Mouse (Mus musculus): ENCODE data around the gene Prkcsh.

The Prkcsh gene

DNA sequence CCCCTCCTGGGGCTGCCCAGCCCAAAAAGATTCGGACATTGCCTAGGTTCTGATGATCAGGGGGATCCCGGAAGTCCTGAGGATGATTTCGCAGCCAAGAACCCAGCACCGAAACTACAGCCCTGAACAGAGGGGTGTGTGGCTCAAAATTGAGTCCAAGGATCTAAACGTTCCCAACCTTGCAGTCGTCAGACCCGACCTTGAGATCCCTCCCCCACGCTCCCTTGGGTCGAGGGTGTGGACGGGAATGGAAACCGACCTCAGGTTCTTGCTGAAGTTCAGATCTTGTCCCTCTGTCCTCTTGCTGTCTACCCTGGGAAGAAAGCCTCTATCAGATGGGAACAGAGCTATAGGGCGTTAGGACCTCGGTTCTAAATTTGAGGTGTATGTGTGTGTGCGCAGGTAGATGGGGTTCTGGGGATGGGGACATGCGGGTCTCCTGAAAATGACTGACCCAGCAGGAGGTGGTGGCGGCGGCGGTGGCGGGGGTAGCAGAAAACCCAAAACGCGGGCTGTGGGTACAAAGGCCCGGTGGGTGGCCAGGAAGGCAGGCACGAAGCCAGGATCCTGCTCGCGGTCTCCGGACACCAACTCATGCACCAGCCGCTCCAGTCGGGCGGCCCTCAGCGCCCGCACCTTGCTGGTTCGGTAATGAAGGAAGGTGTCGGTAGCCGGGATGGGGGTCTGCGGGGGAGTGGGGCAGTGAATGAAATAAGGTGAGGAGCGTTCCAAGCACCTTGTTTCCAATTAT is 14.8 kb upstream of the Prkcsh start:
- DNase-seq, result no peak

DNA sequence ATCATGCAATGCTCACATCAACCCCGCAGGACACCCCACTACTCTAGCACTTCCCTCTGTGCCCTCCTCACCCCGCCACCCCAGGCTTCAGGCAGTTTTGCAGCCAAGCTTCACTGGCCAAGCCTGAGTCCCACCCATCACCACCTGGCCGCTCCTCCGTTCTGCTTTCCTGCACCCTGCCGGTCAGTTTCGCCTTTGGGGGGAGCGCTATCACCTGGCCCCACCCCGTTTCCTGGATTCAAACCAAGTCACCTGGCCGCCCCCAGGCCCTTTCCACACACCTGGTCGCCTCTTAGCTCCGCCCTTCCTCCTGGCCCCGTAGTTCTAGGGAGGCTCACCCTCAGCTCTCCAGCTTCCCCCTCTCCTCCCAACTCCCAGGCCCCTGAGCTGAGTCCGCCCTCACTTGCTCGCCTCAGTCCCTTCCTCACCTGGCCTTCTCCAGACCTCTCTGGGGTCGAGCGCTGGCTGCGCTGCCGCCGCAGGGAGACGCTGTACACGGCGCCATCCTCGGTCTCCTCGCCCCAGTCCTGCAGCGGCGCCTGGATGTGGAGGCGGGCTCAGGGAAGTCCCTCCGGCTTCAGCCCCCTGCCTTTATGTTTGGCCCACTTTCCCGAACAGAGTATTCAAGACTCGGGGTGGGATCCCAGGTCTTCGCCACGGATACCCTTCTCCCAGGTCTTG is 14.0 kb upstream of the Prkcsh start:
- no peak for DNase-seq

DNA sequence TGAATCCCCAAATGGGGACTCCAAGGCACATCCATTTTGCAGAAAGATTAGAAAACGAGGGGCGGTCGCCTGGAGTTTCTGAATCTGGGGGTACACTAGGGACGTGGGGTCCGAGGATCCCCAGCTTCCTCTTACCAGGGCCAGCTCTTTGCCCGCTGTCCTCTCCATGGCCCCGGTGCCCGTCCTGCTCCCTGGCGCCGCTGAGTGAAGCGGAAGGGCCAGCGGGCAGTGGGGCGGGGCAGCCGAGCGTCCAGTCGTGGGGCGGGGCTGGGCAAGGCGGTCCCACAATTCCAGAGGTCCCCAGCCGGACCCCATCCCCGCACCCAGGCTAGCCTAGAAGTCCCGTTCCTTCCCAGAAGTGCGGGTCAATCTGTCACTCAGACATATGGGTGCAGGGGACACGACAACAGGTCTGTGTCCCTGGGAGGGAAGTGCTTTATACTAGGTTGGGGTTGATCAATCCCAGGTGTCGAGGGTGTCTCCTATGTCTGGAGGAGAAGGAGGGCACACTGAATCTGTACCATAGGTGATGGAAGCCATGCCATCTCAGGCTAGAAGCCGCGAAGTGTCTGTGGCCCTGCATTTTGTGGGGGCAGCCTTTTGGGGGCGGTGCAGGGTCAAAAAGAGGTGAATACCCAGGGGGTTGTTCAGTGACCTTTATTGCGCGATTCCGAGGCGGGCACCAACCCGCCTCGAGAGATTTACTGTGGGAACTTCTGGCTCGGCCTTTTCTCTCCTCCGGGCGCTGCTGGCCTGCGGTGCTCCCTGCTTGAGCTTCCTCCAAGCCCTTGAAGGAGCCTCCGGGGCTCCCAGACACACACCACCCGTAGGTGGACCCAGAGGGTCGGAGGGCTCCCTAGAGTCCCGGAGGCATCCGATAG is 13.1 kb upstream of the Prkcsh start, which contains the start of gene Rgl3:
TSS of gene Rgl3 (minus strand) at position 217 of the 881 bp plus-strand sequence.
- peak; percentile 97 for DNase-seq

DNA sequence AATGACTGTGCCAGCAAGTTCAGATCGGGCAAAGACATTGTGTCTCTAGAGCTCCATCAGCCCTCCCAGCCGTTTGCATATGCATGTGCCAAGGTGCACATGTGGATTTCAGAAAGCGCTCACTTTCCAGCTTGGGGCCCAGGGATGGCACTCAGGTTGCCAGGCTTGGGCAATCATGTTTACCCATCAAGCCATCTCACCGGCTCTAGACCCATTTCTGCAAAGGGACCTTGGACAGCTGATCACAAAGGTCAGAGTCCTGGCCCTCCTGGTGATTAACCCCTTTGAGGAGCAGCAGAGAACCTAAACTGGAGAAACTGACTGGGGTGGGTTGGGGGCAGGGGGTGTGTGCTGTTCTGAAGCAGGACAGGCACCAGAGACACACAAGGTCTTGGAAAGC is 10.4 kb upstream of the Prkcsh start:
- no peak for DNase-seq

DNA sequence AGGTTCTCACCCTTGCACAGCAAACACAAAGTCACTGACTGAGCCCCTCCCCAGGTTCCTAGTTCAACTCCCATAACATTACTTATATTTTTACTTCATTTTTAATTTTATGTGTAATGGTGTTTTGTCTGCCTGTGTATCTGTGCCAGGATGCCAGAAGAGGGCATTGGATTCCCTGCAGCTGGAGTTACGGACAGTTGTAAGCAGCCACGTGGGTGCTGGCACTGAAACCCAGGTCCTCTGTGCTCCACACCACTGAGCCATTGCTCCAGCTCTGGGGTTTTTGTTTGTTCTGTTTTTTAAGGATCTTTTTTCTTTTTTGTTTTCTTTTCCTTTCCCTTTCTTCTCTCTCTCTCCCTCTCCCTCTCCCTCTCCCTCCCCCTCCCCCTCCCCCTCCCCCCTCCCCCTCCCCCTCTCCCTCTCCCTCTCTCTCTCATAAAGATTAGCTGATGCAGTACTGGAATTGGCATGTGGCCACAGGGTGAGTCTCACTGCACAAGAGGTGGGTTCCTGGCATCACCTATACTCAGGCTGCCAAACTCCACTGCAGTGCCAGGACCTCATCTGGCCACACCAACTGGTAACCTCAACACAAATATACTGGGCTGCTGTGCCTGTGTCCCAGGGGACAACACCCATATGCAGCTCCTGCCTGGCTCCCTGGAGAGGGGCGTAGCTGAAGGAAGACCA is 6.3 kb upstream of the Prkcsh start:
- DNase-seq, result no peak

GRCm38 (mm10) chr9:22000296-22000695 is 2.3 kb upstream of the Prkcsh start:
- no peak for DNase-seq

GRCm38 (mm10) chr9:22001633-22002032 is 973 bp upstream of the Prkcsh start:
- DNase-seq, result no peak

DNA sequence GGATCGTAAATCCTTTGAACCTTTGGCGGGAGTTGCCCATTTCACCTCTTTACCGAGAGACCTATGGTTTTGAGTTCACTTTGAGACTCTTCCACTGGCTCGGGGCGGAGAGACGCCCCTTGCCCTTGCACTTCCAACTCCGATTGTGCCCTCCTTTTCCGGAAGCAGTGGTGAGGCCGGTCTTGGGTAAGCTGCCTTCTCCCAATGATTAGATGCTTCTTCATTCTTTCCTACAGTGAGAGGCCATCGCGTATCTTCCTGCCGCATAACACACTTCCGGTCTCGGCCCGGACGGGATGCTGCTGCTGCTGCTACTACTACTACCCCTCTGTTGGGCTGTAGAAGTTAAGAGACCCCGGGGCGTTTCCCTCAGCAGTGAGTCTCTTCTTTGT is 553 bp downstream of the Prkcsh start:
- no peak for DNase-seq

DNA sequence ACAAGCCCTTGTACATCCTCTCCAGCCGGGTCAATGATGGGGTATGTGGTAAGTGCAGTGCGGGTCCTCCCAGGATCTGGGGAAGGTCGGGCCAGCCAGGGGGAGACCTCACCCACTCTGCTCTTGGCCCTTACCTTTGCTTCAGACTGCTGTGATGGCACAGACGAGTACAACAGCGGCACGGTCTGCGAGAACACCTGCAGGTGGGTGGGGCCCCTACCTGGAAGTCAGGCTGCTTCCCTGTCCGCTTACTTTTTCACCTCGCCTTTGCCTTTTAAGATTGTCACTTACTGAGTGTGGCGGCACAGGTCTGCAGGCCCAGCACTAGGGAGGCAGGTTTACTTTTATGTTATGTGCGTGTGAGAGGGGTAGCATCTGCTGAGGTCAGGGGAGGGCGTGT is 1.9 kb downstream of the Prkcsh start:
- no peak for DNase-seq

- no peak for DNase-seq
These were observed 8.4 kb downstream of the Prkcsh start for GRCm38 (mm10) chr9:22011055-22011454.

GRCm38 (mm10) chr9:22012731-22013130 is 10.1 kb downstream of the Prkcsh start:
- no peak for DNase-seq

- no peak for DNase-seq
These were observed 13.6 kb downstream of the Prkcsh start for GRCm38 (mm10) chr9:22016245-22016644.

- DNase-seq, result no peak
These were observed 14.7 kb downstream of the Prkcsh start for GRCm38 (mm10) chr9:22017208-22017825.

DNA sequence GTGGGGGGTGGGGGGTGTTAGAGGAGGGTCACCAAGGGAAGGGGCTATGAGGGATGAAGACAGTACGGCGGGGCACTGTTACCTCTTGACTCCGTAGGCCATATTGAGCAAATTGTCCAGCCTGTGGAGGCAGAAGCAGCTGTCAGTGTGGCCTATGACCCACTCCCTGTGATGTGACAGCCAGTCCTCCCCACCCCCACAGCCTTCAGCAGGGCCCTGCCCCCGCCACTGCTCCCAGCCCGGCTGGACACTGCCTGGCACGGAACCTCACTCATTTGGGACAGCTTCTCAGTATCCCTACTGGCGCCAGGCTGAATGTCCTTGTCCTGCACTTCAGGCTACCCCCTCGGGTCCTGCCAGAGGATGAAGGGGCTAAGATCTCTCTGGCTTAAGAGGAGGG is 22.0 kb downstream of the Prkcsh start:
- no peak for DNase-seq

- DNase-seq, result no peak
These were observed 25.9 kb downstream of the Prkcsh start for GRCm38 (mm10) chr9:22028467-22028866.

DNA sequence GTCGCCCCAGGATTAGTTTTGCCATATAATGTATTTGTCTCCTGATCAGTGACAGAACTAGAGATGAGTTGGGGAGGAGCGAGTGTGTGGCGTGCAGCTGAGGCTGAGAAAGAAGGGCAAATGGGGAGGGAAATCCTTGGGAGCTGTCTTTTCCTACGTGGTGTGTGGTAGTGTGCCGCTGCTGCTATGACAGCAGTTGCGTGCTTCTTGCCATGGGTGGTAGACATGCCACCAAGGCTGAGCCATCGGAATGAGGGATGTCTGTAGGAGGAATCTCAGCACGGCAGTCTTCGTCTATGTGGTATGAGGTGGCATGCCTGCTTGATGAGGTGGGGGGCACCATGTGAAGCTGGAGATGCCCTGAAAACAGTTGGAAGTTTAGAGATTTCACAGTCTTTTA is 27.8 kb downstream of the Prkcsh start:
- DNase-seq, result no peak

DNA sequence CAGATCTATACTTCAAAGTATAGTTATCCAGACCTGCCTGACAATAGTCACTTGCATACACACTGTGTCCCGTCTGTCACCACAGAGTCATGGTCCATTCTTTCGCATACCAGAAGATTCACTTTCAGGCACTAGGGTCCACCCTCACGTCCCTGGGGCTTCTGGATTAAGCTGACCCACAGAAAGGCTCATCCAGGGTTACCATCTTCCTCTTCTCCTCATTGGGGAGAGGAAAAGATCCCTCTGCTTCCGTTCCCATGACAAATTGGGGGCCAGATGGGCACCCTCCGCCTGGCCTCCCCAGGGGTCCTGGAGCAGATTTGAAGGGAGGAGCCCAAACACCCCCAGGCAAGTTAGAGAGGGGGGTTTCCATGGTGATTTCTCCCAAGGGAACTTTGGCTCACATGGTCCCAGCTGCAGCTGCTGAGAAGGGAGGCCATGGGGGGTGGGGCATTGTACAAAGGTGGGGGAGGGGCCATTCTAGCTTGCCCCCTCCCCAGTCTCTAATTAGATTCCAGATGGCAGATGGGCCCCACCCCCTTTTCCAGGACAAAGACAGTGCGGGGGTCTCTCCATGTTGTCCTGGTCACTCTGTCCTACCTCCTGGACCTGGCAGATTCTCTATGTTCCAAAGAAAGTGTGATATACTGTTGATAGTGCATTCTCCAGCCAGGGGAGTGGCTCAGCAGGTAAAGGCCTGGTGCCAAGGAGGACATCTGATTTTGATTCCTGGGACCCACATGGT is 32.9 kb downstream of the Prkcsh start:
- DNase-seq, result no peak

DNA sequence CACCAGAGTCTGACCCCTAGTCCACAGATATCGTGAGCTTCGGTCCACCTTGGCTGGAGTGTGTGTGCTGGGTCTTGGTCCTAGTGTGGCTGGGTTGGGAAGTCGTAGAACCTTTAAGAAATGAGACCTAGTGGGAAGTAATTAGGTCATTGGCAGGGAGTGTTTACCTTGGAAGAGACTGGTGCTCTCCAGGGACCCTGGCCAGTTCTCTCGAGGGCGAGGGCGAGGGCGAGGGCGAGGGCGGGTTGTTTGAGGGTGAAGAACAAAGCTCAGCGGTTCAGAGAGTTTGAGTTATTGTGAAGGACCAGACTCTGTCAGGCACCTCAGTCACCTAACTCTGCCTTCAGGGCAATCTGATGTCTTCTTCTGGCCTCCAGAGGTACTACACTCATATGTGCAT is 35.2 kb downstream of the Prkcsh start:
- DNase-seq, result no peak

DNA sequence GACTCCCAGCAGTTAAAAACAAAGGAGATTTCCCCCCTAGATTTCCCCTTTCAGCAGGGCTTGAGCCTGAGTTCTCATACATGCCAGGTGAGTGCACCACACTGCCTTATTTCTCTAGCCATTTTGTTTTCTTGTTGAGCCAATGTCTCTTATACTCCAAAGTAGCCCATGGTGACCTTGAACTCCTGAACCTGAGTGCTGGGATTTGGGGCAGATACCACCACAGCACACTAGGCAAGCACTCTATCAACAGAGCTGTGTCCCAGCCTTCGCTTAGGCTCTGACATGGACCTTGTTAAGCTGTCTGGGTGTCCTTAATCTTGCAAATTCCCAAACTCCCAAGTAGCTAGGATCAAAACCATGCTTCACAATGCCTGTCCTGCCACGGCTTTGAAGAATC is 39.2 kb downstream of the Prkcsh start:
- no peak for DNase-seq

DNA sequence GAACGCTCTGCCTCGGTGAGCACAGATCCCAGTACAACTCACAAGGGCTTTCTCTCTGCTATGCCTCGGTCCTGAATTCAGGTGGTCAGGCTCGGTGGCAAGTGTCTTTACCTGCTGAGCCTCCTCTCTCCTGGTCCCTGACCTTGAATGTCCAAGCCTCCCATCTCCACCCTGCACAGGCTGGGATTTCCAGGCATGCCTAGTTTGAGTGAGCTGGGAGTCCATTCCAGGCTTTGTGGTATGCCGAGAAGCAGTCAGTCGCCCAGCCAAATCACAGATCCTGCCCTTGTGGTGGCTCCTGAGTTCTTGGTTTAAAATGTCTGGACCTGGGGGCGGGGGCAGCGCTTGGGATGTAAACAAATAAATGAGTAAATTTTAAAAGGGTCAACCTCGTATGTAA is 44.7 kb downstream of the Prkcsh start:
- DNase-seq, result no peak

DNA sequence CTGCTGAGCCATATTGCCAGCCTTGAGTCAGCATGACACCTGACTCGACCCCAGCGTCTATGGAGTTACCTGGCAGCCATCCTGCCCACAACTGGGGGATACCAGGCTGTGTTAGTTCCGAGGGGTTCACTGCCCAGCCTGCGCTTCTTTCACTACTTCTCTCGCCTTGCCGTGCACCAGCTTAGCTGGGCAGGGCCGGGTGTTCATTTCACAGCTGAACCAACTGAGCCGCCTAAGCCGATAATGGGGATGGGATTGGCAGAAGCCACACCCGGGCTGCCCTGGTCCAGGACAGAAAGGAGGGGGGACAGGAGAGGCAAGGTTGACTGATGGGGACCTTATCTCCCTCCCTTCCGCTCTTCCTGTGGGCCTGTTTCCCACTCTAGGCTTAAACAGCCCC is 46.7 kb downstream of the Prkcsh start:
- peak; percentile 90 for DNase-seq
